Mouse (Mus musculus): ENCODE data around the gene Ptprt. TPM values are rescaled to one million over a fixed set of nuclear protein-coding genes. Genes with fewer than 3 reads are reported as not detected.

The Ptprt gene
- 2.3 and 3.4 TPM in 2 replicates for polyA plus RNA-seq (2016; fragmentation: Nextera tagmentation; extraction: Ambion mirVana)

DNA sequence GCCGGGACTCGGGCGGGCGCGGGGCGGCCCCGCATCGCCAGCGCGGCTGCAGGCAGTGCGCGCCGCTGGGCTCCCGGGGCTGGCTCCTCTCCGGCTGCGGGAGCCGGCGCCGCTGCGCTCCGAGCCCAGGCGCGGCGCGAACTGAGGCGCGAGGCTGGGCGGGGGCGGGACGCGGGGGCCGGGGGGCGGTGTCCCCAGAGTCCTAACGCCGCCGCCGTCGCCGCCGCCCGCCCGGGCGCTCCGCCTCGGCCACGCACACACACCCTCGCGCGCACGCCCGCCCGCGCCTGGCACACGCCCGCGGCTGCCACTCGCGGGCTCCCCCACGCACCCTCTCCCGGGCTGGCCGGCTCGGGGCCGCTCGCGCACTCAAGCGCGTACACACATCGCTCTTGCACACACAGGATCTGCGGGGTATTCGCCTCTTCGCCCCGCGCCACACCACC, at the start of gene Ptprt:
Gene Ptprt (minus strand): TSS at position 207 of the 446 bp plus-strand sequence.
- Histone ChIP-seq H3K9ac (replicated peaks) (peak within 1 kb of the TSS; percentile 54), H3K36me3 (no peaks in the 10 kb centered on the region), H3K4me1 (peaks cover 32% of the 10 kb centered on the region), H3K4me3 (peak within 1 kb of the TSS; percentile 63), H3K27ac (replicated peaks) (no peak within 1 kb of the TSS), H3K9me3 (no peaks in the 10 kb centered on the region), H3K27me3 (peaks cover 74% of the 10 kb centered on the region), H3K4me2 (replicated peaks) (peak within 1 kb of the TSS; percentile 92)
- 2% methylated on average over 20 of the region's 73 CpGs for WGBS
- peak; percentile 47 for ATAC-seq (ENCODE audit: low FRiP score, low read depth)

GRCm38 (mm10) chr2:162710443-162710842, 49.5 kb upstream of the Ptprt start:
- WGBS = 91% methylated on average over 2 of the region's 2 CpGs
- Histone ChIP-seq H3K27ac (replicated peaks) (no peak overlapping the region), H3K9me3 (no peaks in the 10 kb centered on the region), H3K36me3 (no peaks in the 10 kb centered on the region), H3K27me3 (no peaks in the 10 kb centered on the region), H3K9ac (replicated peaks) (no peak overlapping the region), H3K4me3 (no peak overlapping the region), H3K4me1 (no peaks in the 10 kb centered on the region), H3K4me2 (replicated peaks) (no peak overlapping the region)
- ATAC-seq (ENCODE audit: low FRiP score, low read depth) = no peak

GRCm38 (mm10) chr2:162699691-162700090, 38.7 kb upstream of the Ptprt start:
- ATAC-seq (ENCODE audit: low FRiP score, low read depth) = no peak

GRCm38 (mm10) chr2:162699036-162699435, 38.1 kb upstream of the Ptprt start:
- no peak for ATAC-seq (ENCODE audit: low FRiP score, low read depth)
- Histone ChIP-seq H3K4me3 (no peak overlapping the region), H3K27me3 (no peaks in the 10 kb centered on the region), H3K4me1 (no peaks in the 10 kb centered on the region; the same call in 1 of the 2 replicates), H3K4me2 (replicated peaks) (no peak overlapping the region), H3K36me3 (no peaks in the 10 kb centered on the region), H3K27ac (replicated peaks) (no peak overlapping the region), H3K9ac (replicated peaks) (no peak overlapping the region), H3K9me3 (no peaks in the 10 kb centered on the region)

More at GRCm38 (mm10) chr2:162699691-162700090, 38.7 kb upstream of the Ptprt start:
- Histone ChIP-seq H3K9me3 (no peaks in the 10 kb centered on the region), H3K36me3 (no peaks in the 10 kb centered on the region), H3K4me3 (no peak overlapping the region), H3K27ac (replicated peaks) (no peak overlapping the region), H3K27me3 (no peaks in the 10 kb centered on the region), H3K4me1 (no peaks in the 10 kb centered on the region), H3K4me2 (replicated peaks) (no peak overlapping the region), H3K9ac (replicated peaks) (no peak overlapping the region)
- WGBS = 79% methylated on average over 3 of the region's 3 CpGs

DNA sequence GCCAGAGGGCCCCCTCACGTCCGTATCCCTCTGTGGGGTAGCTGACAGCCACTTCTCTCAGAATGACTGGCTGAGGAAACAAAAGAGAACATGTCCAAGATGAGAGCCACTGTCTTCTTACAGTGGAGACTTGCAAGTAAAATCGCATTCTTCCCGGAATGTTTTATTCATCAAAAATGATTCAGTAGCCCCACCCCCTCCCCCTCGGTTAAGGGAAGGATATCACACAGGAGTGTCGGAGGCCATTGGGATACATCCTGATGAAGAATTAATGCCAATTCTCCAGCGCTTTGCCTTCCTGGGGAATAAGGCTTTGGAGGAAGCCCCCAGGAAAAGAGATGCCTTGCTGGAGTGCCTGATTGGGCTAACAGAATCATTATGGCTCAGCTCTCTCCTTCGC, 37.1 kb upstream of the Ptprt start:
- no peak for ATAC-seq (ENCODE audit: low FRiP score, low read depth)
- 70% methylated on average over 8 of the region's 8 CpGs for WGBS
- Histone ChIP-seq H3K4me2 (replicated peaks) (no peak overlapping the region), H3K27me3 (0 out of 2 replicates have a peak, but pooled peaks cover 7% of the 10 kb centered on the region), H3K36me3 (no peaks in the 10 kb centered on the region), H3K4me3 (no peak overlapping the region), H3K27ac (replicated peaks) (no peak overlapping the region), H3K9ac (replicated peaks) (no peak overlapping the region), H3K4me1 (no peaks in the 10 kb centered on the region; the same call in 1 of the 2 replicates), H3K9me3 (no peaks in the 10 kb centered on the region)

DNA sequence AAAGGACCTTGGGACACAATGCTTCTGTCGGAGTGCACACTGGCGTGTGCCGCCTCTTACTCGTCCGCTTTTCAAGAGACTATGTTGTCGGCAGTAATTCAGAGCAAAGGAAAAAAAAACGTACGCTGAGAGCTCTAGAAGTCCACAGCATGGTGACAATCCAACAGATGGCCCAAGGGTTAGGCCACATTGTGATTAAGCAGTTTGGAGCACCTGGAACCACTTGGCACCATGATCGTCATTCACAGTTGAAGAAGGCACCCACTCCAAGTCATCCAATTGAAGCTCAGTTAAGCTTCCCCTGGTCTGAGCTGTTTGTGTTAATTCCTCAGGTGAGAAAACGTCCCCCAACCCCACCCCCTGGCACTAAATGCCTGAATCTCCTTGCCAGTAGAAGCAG, 36.2 kb upstream of the Ptprt start:
- H3K27me3 ChIP-seq = 0 out of 2 replicates have a peak, but pooled peaks cover 7% of the 10 kb centered on the region
- no peak overlapping the region for H3K4me3 ChIP-seq
- no peaks in the 10 kb centered on the region for H3K9me3 ChIP-seq
- no peak overlapping the region for H3K4me2 ChIP-seq (replicated peaks)
- no peak overlapping the region for H3K27ac ChIP-seq (replicated peaks)
- WGBS = 84% methylated on average over 10 of the region's 10 CpGs
- no peaks in the 10 kb centered on the region; the same call in 1 of the 2 replicates for H3K4me1 ChIP-seq
- no peak for ATAC-seq (ENCODE audit: low FRiP score, low read depth)
- H3K9ac ChIP-seq (replicated peaks) = no peak overlapping the region
- no peaks in the 10 kb centered on the region for H3K36me3 ChIP-seq

- Histone ChIP-seq H3K36me3 (no peaks in the 10 kb centered on the region), H3K27me3 (peaks cover 21% of the 10 kb centered on the region; the same call in 1 of the 2 replicates), H3K4me2 (replicated peaks) (no peak overlapping the region), H3K27ac (replicated peaks) (no peak overlapping the region), H3K9ac (replicated peaks) (no peak overlapping the region), H3K9me3 (no peaks in the 10 kb centered on the region), H3K4me3 (no peak overlapping the region), H3K4me1 (no peaks in the 10 kb centered on the region; the same call in 1 of the 2 replicates)
- no peak for ATAC-seq (ENCODE audit: low FRiP score, low read depth)
- WGBS = 92% methylated on average over 8 of the region's 12 CpGs
Measured at GRCm38 (mm10) chr2:162692143-162692542, 31.2 kb upstream of the Ptprt start.

DNA sequence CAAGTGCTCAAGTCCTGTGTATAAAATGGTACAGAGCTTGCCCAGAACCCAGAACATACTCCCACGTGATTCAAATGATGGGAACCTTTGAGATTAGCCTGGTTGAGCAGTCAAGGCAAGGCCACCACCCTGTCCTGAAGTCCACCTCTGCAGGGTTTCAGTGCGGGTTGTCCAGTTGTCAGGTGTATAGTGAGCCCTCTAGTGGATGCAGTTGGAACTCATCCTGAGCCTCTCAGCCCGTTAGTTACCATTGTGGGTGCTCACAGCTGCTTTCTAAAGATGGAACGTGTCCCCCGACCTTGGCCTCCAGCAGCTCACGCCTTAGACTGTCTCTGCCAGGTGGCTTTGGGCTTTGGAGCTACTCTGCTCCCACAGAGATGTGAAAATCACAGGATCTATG, 21.7 kb upstream of the Ptprt start:
- H3K4me1 ChIP-seq = no peaks in the 10 kb centered on the region
- H3K27me3 ChIP-seq = peaks cover 14% of the 10 kb centered on the region
- 10% methylated on average over 6 of the region's 6 CpGs for WGBS

DNA sequence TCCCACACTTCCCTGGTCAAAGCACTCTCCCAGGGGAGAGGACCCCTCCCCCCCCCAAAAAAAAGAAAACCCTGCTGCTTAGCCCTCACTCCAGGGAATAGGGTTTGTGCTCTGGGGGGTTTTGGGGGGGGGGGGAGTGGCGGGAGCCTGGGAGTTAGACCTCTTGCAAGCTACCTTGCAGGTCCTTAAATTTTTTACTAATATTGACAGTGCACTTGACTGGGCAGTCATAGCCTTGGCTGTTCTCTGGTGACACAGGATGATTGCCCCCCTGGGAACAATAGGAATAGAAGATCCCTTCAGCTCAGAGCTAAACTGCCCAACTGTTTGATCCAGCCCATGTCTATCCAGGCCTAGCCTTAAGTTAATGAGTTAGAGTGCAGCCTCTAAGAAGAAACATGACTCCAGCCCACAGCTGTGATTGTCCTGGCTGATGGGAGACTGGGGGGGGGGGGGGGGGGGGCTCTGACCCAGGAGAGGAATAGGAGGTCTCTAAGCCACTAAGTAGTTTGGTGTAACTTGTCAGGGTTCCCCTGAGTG, 1.6 kb upstream of the Ptprt start:
- H3K4me3 ChIP-seq = no peak overlapping the region
- WGBS = 27% methylated on average over 1 of the region's 1 CpGs
- H3K27me3 ChIP-seq = peaks cover 62% of the 10 kb centered on the region
- H3K36me3 ChIP-seq = no peaks in the 10 kb centered on the region
- H3K4me1 ChIP-seq = peaks cover 28% of the 10 kb centered on the region
- peak overlapping the region; percentile 92; the same call in 1 of the 2 replicates for H3K4me2 ChIP-seq (replicated peaks)
- H3K27ac ChIP-seq (replicated peaks) = no peak overlapping the region
- H3K9ac ChIP-seq (replicated peaks) = no peak overlapping the region
- H3K9me3 ChIP-seq = no peaks in the 10 kb centered on the region
- ATAC-seq (ENCODE audit: low FRiP score, low read depth) = no peak

More for the DNA sequence above, 21.7 kb upstream of the Ptprt start:
- no peak overlapping the region for H3K27ac ChIP-seq (replicated peaks)
- no peaks in the 10 kb centered on the region for H3K36me3 ChIP-seq
- ATAC-seq (ENCODE audit: low FRiP score, low read depth) = peak; percentile 52; the same call in 1 of the 2 replicates
- H3K4me3 ChIP-seq = no peak overlapping the region
- no peak overlapping the region for H3K4me2 ChIP-seq (replicated peaks)
- no peaks in the 10 kb centered on the region for H3K9me3 ChIP-seq
- no peak overlapping the region for H3K9ac ChIP-seq (replicated peaks)

DNA sequence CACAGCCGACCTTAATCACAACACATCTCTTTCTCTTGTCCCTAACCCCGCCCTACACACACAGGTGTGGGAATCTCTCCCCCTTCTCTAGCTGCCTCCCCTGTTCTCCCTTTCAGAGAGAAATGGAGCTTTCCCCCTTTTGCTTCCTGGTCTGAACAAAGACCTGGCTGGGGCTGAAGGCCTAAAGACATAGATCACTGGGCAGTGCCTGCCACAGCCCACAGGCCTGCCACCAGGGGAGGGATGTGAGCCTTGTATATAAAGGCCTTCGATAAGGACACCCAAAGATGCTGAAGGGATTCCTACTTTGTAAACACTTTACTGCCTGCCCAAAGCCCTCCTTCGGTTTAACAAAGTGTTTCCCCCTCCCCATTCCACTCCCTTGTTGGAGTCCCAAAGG, 786 bp upstream of the Ptprt start:
- no peaks in the 10 kb centered on the region for H3K36me3 ChIP-seq
- peaks cover 32% of the 10 kb centered on the region for H3K4me1 ChIP-seq
- H3K9ac ChIP-seq (replicated peaks) = no peak overlapping the region
- no peak overlapping the region for H3K27ac ChIP-seq (replicated peaks)
- 11% methylated on average over 4 of the region's 4 CpGs for WGBS
- peaks cover 67% of the 10 kb centered on the region for H3K27me3 ChIP-seq
- peak overlapping the region; percentile 92 for H3K4me2 ChIP-seq (replicated peaks)
- no peak for ATAC-seq (ENCODE audit: low FRiP score, low read depth)
- H3K4me3 ChIP-seq = peak overlapping the region; percentile 63
- no peaks in the 10 kb centered on the region for H3K9me3 ChIP-seq

- ATAC-seq (ENCODE audit: low FRiP score, low read depth) = peak; percentile 31; the same call in 1 of the 2 replicates
- Histone ChIP-seq H3K9me3 (no peaks in the 10 kb centered on the region), H3K27me3 (peaks cover 80% of the 10 kb centered on the region), H3K36me3 (no peaks in the 10 kb centered on the region), H3K27ac (replicated peaks) (no peak overlapping the region), H3K4me1 (peaks cover 32% of the 10 kb centered on the region), H3K9ac (replicated peaks) (peak overlapping the region; percentile 54), H3K4me3 (peak overlapping the region; percentile 63), H3K4me2 (replicated peaks) (peak overlapping the region; percentile 92)
- under 1% methylated on average over 53 of the region's 57 CpGs for WGBS
Measured at GRCm38 (mm10) chr2:162660231-162660940, 561 bp downstream of the Ptprt start.

DNA sequence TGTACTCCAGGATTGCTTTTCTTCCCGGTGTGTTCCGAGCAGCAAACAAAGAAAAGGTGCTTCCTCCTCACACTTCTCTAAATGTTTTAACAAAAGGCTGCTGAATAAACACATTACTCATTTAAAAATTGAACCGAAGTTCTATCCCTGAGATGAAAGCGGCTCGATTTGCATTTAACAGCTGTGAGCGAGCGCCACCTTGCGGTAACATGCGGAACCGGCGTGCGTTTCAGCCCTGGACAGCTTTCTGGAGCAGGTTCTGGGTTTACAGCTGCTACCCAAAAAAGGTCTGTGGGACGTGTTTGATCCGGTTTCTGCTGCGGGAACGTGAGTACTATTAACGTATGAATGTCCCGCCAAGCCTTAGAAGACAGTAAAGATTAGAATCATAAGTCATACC, 1.9 kb downstream of the Ptprt start:
- Histone ChIP-seq H3K9ac (replicated peaks) (no peak overlapping the region), H3K4me3 (peak overlapping the region; percentile 63), H3K4me1 (peaks cover 32% of the 10 kb centered on the region), H3K36me3 (no peaks in the 10 kb centered on the region), H3K4me2 (replicated peaks) (peak overlapping the region; percentile 92), H3K27me3 (peaks cover 73% of the 10 kb centered on the region), H3K27ac (replicated peaks) (no peak overlapping the region), H3K9me3 (no peaks in the 10 kb centered on the region)
- no peak; the same call in 1 of the 2 replicates for ATAC-seq (ENCODE audit: low FRiP score, low read depth)
- under 1% methylated on average over 18 of the region's 18 CpGs for WGBS
